Mouse (Mus musculus) kidney, embryonic 14.5 days (tissue): ENCODE data around the gene Abhd2. TPM values are rescaled to one million over a fixed set of nuclear protein-coding genes. Genes with fewer than 3 reads are reported as not detected.

Experiments
- ATAC-seq: fragments of 200-750 bp; cut with Nextera tagmentation; 2 replicates; pipeline ENCODE4 v1.8.0; 2017; ENCODE audit warnings: moderate number of reproducible peaks, mild to moderate bottlenecking, moderate TSS enrichment, moderate library complexity; ENCODE audit not compliant: low FRiP score, low TSS enrichment
- H3K27ac ChIP-seq: fragments of 300-500 bp; sonication (generic); 2 replicates; pipeline ENCODE4 v1.5.1; 2014; ENCODE audit warnings: low read depth, mild to moderate bottlenecking, low read length, moderate library complexity, mixed read lengths
- H3K27me3 ChIP-seq: fragments of 300-500 bp; sonication (generic); 2 replicates; pipeline ENCODE4 v1.6.1; 2014; ENCODE audit warnings: mild to moderate bottlenecking, low read length; ENCODE audit not compliant: control insufficient read depth, insufficient read depth
- H3K36me3 ChIP-seq: fragments of 300-500 bp; sonication (generic); 2 replicates; pipeline ENCODE4 v1.6.1; 2014; ENCODE audit warnings: low read length, mixed read lengths; ENCODE audit not compliant: control insufficient read depth, insufficient read depth
- H3K4me1 ChIP-seq: fragments of 300-500 bp; sonication (generic); 2 replicates; pipeline ENCODE4 v1.6.1; 2014; ENCODE audit warnings: low read length, mixed read lengths; ENCODE audit not compliant: control insufficient read depth, insufficient read depth
- H3K4me2 ChIP-seq: fragments of 300-500 bp; sonication (generic); replicated peaks from 2 replicates; pipeline ENCODE4 v1.6.1; 2014; ENCODE audit warnings: low read depth, mild to moderate bottlenecking, low read length
- H3K4me3 ChIP-seq: fragments of 300-500 bp; sonication (generic); 2 replicates; pipeline ENCODE4 v1.5.1; 2014; ENCODE audit warnings: mild to moderate bottlenecking, low read length
- H3K9ac ChIP-seq: fragments of 300-500 bp; sonication (generic); 2 replicates; pipeline ENCODE4 v1.6.1; 2014; ENCODE audit warnings: low read depth, mild to moderate bottlenecking, low read length, moderate library complexity
- H3K9me3 ChIP-seq: fragments of 300-500 bp; sonication (generic); 2 replicates; pipeline ENCODE4 v1.6.1; 2016; ENCODE audit warnings: low read length; ENCODE audit not compliant: control insufficient read depth
- WGBS: fragments of 180-500 bp; shearing (Covaris S2); extraction: QIAGEN DNeasy Blood & Tissue Kit; methylation state at CpG from one replicate; pipeline ENCODE4 v1.1.7; 2014; 5-methylcytosine and 5-hydroxymethylcytosine counted together
- polyA plus RNA-seq: library from polyadenylated mRNA; unstranded; fragments of >200 nt; fragmentation: Nextera tagmentation; extraction: Ambion mirVana; gene quantifications from 2 replicates; pipeline ENCODE4 v1.2.1, GENCODE M21; 2014

Abhd2 gene
- polyA plus RNA-seq, 1 experiment from 2014 or later = 12.6 TPM

DNA sequence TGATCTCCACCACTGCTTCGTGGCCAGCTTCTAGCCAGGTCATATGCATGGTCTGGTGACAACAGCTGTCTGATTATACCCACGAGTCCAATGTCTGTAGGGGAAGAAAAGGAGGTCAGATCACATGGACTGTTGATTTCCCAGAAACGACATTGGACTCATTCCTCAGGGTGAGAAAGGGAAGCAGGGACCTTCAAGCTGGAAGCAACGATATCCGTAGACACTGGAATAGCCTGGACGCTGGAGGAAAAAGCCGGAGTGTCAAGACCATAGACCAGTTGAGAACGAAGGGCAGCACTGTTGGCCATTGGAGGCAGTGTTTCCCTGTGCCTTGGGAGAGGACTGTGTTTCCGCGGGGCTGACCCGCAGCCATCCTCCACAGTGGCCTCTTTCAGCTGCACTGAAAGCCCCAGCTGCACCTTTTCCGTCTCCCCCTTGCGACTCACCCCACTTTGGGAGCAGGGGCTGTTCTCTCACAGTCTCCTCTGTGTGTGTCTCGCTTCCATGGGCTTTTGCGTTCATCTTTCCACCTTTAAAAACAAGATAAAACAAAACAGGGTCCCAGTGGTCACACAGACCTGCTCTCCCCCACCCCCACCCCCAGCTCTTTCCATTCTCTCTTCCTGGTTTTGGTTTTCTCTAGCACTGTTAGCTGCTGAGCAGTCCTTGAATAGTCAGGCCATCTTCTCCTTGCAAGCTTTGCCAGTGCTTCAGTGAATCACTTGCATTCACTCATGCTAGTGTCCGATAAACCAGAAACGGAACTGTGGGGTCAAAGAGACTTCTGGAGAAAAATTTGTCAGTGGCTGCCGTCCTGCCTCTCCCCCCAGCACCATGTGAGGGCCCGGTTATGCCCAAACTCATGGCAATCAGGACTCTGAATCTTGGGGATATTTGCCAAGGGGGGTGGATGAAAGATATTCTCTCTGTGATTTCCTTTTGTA lies 36.5 kb downstream of the Abhd2 start:
- no peak for ATAC-seq
- peak overlapping the region; percentile 1; the same call in 1 of the 2 replicates for H3K27ac ChIP-seq
- H3K9me3 ChIP-seq = no peaks in the 10 kb centered on the region
- H3K36me3 ChIP-seq = no peaks in the 10 kb centered on the region
- WGBS = 39% methylated on average over 19 of the region's 19 CpGs
- H3K9ac ChIP-seq = no peak overlapping the region
- H3K4me1 ChIP-seq = peaks cover 33% of the 10 kb centered on the region
- no peak overlapping the region for H3K4me3 ChIP-seq
- no peak overlapping the region for H3K4me2 ChIP-seq
- no peaks in the 10 kb centered on the region for H3K27me3 ChIP-seq

DNA sequence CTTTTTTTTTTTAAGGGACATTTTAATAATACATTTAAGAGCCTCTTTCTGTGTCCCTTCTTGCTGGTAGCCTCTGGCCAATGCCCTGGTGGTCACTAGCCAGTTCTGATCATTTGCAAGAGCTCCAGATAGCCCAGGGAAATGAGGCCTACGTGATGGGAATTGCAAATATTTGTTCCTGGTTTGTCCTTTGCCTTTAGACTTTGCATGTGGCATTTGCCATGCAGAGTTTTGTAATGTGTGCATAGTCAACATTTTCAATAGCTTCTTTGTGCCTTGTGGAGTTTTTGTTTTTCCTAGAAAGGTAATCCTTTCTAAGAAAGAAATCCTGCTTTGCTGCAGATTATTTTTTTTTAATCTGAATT lies 37.2 kb downstream of the Abhd2 start:
- peaks cover 37% of the 10 kb centered on the region for H3K4me1 ChIP-seq
- H3K9ac ChIP-seq = no peak overlapping the region
- H3K27ac ChIP-seq = no peak overlapping the region
- no peak overlapping the region for H3K4me3 ChIP-seq
- WGBS = 74% methylated on average over 1 of the region's 1 CpGs
- H3K4me2 ChIP-seq = no peak overlapping the region
- H3K36me3 ChIP-seq = no peaks in the 10 kb centered on the region
- H3K27me3 ChIP-seq = no peaks in the 10 kb centered on the region
- ATAC-seq = no peak
- H3K9me3 ChIP-seq = no peaks in the 10 kb centered on the region

DNA sequence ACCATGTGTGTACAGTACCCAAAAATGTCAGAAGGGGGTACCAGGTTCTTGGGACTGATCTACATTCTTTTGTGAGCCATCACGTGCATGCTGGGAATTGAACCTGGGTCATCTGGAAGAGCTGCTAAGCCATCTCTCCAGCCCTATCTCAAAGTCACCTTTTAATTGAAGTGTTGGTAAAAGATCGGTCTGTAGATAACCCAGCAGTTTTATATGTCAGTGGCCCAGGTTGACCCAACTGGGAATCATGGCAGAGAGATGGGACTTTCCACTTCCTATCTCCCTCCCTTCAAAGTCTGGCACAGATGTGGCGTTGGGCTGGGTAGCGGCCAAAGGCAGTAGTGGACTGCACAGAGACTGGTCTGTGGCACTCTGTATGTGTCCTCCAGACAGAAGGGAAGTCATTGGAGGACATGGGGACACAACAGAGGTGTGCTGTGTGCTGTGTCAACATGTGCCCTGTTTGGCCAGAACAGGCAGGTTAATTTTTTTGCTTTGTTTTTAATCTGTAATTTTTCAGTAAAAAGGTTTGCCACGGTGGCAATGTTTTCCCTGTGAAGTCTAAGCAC lies 38.5 kb downstream of the Abhd2 start:
- Histone ChIP-seq H3K36me3 (no peaks in the 10 kb centered on the region), H3K9me3 (no peaks in the 10 kb centered on the region), H3K27ac (no peak overlapping the region), H3K4me3 (no peak overlapping the region), H3K9ac (no peak overlapping the region), H3K4me1 (peaks cover 48% of the 10 kb centered on the region), H3K4me2 (no peak overlapping the region), H3K27me3 (no peaks in the 10 kb centered on the region)
- no peak for ATAC-seq
- 97% methylated on average over 5 of the region's 5 CpGs for WGBS

DNA sequence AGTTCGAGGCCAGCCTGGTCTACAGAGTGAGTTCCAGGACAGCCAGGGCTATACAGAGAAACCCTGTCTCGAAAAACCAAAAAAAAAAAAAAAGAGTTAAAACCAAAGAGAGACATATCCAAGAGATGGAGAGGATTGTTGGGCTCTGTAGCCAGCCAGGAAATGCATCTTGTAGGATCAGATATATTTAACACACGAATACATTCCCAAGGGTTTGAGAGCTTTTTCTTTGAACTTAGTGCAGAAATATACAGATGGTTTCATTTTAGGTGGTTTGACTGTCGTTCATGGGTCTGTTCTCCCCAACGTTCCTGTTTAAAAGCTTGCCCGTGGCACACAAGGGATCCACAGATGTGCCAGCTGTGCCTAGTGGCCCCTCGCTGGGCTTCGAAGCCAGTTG lies 39.2 kb downstream of the Abhd2 start:
- Histone ChIP-seq H3K36me3 (no peaks in the 10 kb centered on the region), H3K27ac (peak overlapping the region; percentile 44; the same call in 1 of the 2 replicates), H3K4me1 (peaks cover 53% of the 10 kb centered on the region), H3K9ac (no peak overlapping the region; the same call in 1 of the 2 replicates), H3K4me2 (no peak overlapping the region), H3K4me3 (no peak overlapping the region), H3K27me3 (no peaks in the 10 kb centered on the region), H3K9me3 (no peaks in the 10 kb centered on the region)
- 72% methylated on average over 8 of the region's 8 CpGs for WGBS
- ATAC-seq = no peak

DNA sequence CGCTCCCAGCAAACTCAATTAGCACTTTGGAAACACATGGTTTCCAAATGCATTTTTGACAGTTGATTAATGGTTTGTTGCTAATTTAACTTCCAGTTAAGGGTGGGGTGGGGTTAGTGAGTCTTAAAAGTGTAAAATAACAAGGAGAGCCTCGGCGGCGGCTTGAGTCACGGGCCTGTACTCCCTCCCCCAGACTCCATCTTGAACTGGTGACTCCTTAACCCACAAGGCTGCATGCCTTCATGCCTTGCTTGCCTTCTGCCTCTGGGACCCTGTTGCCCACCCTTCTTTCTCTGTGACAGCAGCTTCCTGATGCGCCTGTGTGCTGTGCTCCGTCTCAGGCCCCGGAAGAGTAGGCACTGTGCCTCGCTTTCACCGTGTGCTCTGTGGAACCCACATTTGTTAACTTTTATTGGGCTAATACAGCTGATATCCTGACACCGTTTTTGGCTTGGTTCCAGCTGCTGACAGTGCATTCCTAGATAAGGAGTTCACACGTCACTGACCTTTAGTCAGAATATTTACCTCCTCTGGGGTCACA lies 40.6 kb downstream of the Abhd2 start:
- H3K4me1 ChIP-seq = peaks cover 55% of the 10 kb centered on the region
- ATAC-seq = peak; percentile 72
- H3K4me3 ChIP-seq = no peak overlapping the region
- 15% methylated on average over 12 of the region's 12 CpGs for WGBS
- no peak overlapping the region for H3K9ac ChIP-seq
- peak overlapping the region; percentile 31 for H3K4me2 ChIP-seq
- no peaks in the 10 kb centered on the region for H3K36me3 ChIP-seq
- H3K27ac ChIP-seq = peak overlapping the region; percentile 75; the same call in 1 of the 2 replicates
- H3K9me3 ChIP-seq = no peaks in the 10 kb centered on the region
- no peaks in the 10 kb centered on the region for H3K27me3 ChIP-seq

DNA sequence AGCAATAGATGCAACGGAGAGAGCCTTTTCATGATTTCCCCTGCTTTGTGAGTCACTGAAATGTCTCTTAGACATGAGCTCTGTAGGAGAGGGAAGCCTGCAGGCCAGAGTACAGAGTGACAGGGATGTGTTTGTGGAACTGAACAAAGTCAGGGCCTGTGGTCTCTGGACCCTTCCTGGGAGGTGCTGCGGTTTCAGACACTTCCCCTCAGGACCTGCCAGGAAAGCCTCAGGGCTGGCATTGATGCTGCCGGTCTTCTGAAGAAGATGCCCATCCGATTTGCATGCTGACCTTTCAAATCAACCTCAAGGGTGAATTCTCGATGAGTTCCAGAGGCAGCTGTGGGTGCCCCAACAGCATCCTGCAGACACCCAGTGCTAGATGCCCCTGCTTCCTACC lies 41.5 kb downstream of the Abhd2 start:
- ATAC-seq = no peak
- H3K27me3 ChIP-seq = no peaks in the 10 kb centered on the region
- no peak overlapping the region for H3K27ac ChIP-seq
- no peak overlapping the region for H3K4me3 ChIP-seq
- no peak overlapping the region for H3K9ac ChIP-seq
- no peak overlapping the region for H3K4me2 ChIP-seq
- peaks cover 50% of the 10 kb centered on the region for H3K4me1 ChIP-seq
- WGBS = 81% methylated on average over 5 of the region's 5 CpGs
- H3K36me3 ChIP-seq = no peaks in the 10 kb centered on the region
- H3K9me3 ChIP-seq = no peaks in the 10 kb centered on the region

DNA sequence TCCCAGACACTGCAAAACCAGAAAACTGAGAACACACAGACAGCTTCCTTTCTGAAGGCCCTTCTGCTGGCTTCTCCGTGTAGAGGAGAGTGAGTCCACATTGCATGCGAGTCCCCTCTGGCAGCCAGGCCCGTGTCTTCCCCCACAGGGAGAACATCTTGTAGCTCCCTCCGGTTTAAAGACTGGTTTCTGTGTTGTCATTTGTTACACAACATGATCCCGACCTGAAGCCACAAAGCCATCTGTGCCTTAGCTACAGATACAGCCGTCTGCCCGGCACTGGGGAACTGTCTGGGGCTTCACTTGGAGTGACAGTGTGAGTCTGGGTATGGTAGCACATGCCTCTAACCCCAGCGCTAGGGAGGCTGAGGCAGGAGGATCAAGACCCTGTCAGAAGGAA lies 42.1 kb downstream of the Abhd2 start:
- H3K9ac ChIP-seq = no peak overlapping the region
- no peak overlapping the region for H3K4me3 ChIP-seq
- peaks cover 46% of the 10 kb centered on the region for H3K4me1 ChIP-seq
- H3K9me3 ChIP-seq = no peaks in the 10 kb centered on the region
- no peaks in the 10 kb centered on the region for H3K36me3 ChIP-seq
- H3K27me3 ChIP-seq = no peaks in the 10 kb centered on the region
- H3K27ac ChIP-seq = no peak overlapping the region
- no peak for ATAC-seq
- H3K4me2 ChIP-seq = no peak overlapping the region
- WGBS = 73% methylated on average over 8 of the region's 8 CpGs

DNA sequence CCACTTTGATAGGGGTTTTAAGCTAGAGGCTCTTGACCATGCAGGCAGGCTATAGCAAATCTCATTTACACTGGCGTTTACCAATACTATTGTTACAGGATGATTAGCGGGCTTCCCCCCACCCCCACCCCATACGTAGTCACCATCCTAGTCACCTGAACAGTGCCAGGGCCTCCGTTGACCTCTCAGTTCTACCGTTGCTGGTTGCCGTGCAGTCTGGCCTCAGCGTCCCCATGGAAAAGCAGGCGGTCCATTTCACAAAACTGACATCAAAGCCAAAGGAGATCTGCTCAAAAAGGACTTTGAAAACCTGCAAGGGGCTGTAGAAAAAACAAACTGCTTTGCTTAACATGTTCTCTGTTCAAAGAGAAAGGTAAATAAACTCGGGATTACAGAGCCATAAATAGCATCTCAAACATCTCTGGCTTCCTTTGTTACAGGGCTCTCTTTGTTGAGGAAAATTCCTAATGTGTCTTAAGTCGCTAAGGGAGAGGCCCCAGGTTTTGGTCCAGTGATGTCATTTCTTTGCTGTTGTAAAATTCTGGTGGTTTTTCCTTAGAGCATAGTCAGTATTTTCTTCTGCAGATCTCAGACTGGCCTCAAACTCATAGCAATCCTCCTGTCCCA lies 43.2 kb downstream of the Abhd2 start:
- WGBS = 17% methylated on average over 10 of the region's 10 CpGs
- Histone ChIP-seq H3K36me3 (no peaks in the 10 kb centered on the region), H3K4me1 (peaks cover 46% of the 10 kb centered on the region), H3K4me2 (no peak overlapping the region), H3K27ac (no peak overlapping the region), H3K9me3 (no peaks in the 10 kb centered on the region), H3K27me3 (no peaks in the 10 kb centered on the region), H3K4me3 (no peak overlapping the region), H3K9ac (no peak overlapping the region)
- no peak for ATAC-seq
